Mouse (Mus musculus) left cerebral cortex, adult 2 months (tissue): Measurements from ENCODE around the gene Zan. TPM values are rescaled to one million over a fixed set of nuclear protein-coding genes. Genes with fewer than 3 reads are reported as not detected.

ENCODE experiments used
- DNase-seq, 2 experiments: peaks; one replicate each; pipeline ENCODE4 v3.0.0; 2021 to 2022; ENCODE audit warnings: low spot score in 2 of 2, mixed read lengths in 1 of 2; ENCODE audit errors: extremely low spot score in 1 of 2
- H3K27ac ChIP-seq: fragments of 200-600 bp; 2 replicates; pipeline ENCODE4 v1.8.1; 2022
- H3K4me3 ChIP-seq: fragments of 200-600 bp; 2 replicates; pipeline ENCODE4 v1.8.1; 2022
- CTCF ChIP-seq: fragments of 200-600 bp; IDR thresholded peaks from 2 replicates; pipeline ENCODE4 v1.8.1; 2022; ENCODE audit warnings: antibody characterized with exemption, mild to moderate bottlenecking, moderate library complexity
- intact Hi-C: fragments of 180-260 bp; cut with DNase I; formaldehyde crosslinking; loops from one replicate; pipeline ENCODE4 v1.15.1; 2025
- total RNA-seq, 2 experiments: library from RNA; stranded (reverse); gene quantifications; 2 replicates each; pipeline ENCODE4 v1.2.3; 2021

Zan gene
- total RNA-seq, 2 experiments from 2014 or later = 0.30 to 0.38 TPM

DNA sequence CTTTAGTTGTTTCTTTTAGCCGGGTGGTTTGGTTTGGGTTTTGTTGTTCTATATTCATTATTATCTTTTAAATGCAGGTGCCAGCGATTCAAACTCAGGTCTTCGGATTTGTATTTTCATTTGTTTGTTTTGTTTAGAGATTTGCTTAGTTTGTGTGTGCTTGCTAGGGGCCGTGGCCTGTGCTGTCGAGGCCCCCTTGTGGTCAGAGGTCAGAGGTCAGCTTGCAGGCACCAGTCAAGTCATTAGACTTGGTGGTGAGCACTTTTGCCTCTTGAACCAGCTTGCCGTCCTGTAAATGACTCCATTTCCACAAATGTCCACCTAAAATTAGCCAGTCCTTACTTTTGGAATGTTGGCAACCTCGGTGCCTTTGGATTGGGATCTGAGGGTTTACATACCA, 118.5 kb downstream of the Zan start:
- intact Hi-C loops = no loop called here
- TF ChIP-seq CTCF = peak; percentile 23
- no peak for DNase-seq
- Histone ChIP-seq H3K27ac (no peak overlapping the region), H3K4me3 (no peak overlapping the region)

DNA sequence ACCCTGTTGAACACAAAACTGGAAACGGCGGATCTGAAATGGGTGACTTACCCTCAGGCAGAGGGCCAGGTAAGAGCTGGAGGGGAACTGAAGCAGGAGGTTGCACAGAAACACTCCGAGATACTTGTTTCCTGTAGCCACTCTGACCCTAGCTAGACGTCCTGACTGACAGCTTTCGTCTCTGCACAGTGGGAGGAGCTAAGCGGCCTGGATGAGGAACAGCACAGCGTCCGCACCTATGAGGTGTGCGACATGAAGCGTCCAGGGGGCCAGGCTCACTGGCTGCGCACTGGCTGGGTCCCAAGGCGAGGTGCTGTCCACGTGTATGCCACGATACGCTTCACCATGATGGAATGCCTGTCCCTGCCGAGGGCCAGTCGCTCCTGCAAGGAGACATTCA, 122.8 kb downstream of the Zan start:
- intact Hi-C loops = no loop called here
- TF ChIP-seq CTCF = no peak
- H3K4me3 ChIP-seq = no peak overlapping the region
- DNase-seq = no peak
- H3K27ac ChIP-seq = no peak overlapping the region

DNA sequence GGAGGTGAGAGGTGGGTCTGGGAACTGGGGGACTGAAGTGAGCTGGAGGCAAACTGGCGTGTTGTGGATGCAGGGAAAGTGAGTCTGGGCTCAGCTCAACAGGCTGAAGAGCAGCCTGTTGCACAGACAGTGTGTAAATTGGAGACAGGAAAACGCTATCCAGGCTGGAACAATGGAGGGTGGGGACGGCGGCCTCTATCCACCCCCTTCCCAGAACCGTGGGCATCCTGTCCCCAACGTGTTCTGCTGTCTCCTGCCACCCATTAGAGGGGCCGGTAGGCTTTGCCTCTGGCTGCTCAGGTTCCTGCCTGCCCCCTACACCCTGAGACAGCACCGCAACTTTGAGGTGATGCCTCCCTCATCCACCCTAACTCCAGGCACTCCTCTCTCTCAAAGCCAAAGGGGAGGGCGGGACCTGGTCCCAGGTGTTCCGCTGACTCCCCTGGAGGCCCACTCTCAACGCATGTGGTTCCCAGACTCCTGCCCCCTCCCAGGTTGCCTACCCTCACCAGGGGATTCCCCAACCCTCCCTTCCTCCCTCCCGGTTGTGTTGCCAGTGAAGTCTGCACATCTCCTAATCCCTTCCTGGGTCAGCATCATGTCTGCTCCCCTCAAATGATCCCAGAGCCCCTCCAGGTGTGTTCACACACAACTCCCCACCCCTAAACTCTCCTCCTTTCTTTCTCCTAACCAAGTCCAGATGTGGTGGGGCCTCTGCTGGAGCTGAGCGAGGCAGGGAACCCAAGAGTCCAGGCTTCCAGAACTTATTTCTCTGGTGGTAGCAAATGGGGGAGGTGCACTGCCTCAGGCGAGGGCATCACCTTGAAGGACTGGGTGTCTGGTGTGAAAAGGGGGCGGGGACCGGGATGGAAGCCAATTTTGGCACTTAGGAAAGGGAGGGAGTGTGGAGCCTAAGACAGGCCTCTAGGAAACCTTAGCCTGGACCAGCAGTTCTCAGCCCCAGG, 124.6 kb downstream of the Zan start:
- TF ChIP-seq CTCF = no peak
- no peak overlapping the region for H3K4me3 ChIP-seq
- intact Hi-C loops = no loop called here
- DNase-seq = no peak
- H3K27ac ChIP-seq = no peak overlapping the region

DNA sequence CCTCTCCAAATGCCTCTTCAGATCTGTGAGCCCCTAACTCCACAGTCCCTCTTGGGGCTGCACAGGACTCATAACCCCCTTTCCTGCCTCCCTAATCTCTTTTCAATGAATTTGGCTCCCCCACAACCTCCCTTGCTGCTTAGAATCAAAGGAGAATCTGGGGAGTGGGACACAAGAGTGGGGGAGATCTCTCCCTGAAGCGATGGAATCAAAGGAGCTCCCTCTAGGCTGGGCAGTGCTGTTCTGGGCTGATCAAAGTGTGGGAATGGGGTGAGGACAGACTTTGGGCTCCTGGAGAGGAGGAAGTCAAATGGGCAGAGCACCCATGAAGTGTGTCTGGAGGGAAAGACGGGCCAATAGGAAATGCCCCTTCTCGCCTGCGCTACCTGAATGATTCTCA, 125.5 kb downstream of the Zan start:
- H3K27ac ChIP-seq = no peak overlapping the region
- no peak for TF ChIP-seq CTCF
- intact Hi-C loops = no loop called here
- no peak for DNase-seq
- H3K4me3 ChIP-seq = peak overlapping the region; percentile 53; the same call in 1 of the 2 replicates

DNA sequence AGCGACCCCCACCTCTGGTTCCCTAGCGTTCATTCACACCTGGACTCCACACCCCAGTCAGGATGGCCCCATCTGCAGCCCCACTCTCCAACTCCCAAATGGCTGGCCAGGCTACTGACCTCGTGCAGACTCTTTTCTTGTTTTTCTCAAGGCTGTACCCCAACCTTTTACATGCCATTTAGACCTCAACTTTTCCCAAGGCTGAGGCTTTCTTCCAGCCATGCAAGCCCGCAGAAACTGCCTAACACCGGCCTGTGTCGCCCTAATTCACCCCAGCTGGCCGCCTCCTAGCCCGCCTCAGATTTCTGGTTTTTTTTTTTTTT, 125.8 kb downstream of the Zan start:
- intact Hi-C loops = no loop called here
- no peak for TF ChIP-seq CTCF
- DNase-seq = no peak
- Histone ChIP-seq H3K27ac (no peak overlapping the region), H3K4me3 (peak overlapping the region; percentile 53)

DNA sequence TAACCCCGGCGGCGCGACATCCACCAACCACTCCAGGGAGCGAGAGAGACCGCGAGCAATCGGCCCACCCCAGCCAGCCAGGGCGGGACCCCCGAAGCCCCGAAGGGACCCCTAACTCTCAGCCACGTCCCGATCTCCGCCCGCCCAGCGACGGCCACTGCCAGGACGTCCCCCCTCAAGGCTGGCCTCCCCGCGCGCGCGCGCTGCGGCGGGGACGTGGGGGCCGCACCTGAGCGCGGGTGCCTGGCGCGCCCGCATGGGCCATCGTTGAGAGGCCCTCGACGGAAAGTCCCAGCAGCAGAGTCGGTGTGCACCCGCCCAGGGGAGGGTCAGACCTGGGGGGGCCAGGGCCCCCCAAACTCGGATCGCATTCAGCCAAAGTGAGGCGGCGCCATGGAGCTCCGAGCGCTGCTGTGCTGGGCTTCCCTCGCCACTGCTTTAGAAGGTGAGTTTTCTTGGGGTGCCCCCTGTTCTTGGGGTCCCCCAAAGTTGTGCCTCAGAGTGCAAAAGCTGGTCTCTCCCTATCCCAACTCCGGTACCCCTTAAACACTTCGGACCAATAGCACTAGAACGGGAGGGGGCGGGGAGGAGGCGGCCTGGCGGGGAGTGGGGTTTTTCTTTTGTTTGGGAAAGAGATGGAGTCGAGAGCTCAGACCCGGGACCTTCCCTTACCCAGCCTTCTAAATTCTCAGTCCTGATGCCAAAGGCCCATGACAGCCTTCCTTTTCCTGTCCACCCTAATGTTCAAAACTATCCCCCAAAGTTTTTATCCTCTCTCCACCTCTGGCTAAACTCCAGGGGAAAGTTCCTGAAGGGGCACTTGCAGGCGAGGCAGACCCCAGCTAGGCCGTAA, 126.4 kb downstream of the Zan start:
- no peak for TF ChIP-seq CTCF
- intact Hi-C loops = no loop called here
- Histone ChIP-seq H3K27ac (peak overlapping the region; percentile 66), H3K4me3 (peak overlapping the region; percentile 53)
- no peak for DNase-seq

DNA sequence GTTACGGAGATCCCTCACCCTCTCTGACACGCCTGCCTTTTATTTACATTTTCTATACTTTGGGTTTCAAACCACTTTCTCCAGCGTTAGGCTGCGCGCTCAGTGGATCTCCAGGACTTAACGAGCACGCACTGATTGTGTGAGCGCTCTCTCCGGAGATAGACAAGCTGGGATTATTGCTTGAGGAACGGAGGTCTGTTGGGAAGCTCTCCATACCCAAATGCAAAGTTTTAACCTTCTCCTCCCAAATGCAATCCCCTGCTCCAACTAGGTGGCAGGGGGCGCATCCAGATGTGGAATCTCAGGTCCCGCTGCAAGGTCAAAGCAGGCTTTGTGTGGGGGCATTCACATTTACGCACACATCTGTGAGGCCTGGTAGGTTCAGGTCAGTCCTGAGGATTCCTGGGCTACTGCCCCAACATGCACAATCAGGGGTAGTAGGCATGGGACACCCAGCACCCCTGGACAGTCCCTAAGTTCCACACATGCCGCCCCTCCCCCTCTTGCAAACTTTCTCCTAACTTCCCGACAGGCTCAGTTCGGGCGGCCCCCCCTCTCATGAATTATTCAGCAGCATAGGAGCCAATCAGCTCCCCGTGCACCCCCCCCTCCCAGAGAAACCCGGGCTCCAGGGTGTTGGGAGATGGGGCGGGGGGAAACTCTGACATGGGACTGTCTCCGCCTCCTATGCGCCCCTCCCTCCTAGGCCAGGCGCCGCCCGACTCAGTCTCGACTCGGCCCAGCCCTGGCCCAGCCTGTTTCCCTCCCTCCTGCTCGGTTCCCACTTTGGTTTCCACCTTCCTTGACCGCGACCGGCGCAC, 127.3 kb downstream of the Zan start, which contains the start of gene Ephb4:
TSS of gene Ephb4 (plus strand) at position 726 of the 821 bp plus-strand sequence.
- TF ChIP-seq CTCF = no peak; the same call in 1 of the 2 replicates
- DNase-seq = peak; percentile 37 to 63
- Histone ChIP-seq H3K27ac (peak within 1 kb of the TSS; percentile 66), H3K4me3 (peak within 1 kb of the TSS; percentile 53)
- intact Hi-C loops = no loop called here

DNA sequence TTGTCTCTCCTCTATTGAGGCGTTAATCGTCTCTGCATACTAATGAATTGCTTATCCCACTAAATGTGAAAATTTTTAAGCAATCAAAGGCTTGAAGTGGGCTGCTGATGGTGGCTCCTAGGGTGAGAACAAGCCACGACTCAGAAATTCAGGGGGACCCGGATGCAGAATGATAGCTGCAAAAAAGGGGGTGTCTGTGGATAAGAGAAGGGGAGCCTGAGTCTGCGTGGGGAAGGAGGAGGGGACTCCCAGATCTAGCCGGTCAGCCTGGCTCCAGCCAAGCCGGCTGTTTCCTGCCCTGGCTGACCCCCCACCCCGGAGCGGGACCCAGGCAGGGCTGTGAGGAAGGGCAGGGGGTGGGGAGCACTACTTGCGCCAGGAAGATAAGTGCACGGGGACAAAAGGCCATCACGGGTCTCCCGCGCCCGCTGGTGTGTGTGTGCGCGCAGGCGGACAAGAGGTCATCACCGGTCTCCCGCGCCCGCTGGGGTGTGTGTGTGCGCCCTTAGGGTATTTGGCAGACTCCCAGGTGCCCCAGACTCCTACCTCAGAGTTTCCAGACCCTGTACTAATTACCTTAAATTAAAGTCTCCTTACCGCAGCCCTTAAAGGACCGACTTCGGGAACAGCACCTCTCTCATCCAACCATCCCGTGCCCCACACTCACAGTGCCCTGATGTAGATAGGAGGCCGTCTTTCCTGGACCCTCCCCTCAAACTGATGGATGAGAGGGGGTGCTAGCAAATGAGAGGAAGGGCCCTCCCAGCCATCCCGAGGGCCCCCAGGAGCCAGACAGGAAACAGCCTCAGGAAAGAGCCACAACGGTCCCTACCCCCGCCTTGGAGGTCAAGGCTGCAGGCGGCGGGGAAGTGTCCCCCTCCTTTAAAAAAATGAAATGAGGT, 128.1 kb downstream of the Zan start:
- intact Hi-C loops = no loop called here
- Histone ChIP-seq H3K4me3 (peak overlapping the region; percentile 53), H3K27ac (no peak overlapping the region)
- no peak for TF ChIP-seq CTCF
- no peak for DNase-seq

DNA sequence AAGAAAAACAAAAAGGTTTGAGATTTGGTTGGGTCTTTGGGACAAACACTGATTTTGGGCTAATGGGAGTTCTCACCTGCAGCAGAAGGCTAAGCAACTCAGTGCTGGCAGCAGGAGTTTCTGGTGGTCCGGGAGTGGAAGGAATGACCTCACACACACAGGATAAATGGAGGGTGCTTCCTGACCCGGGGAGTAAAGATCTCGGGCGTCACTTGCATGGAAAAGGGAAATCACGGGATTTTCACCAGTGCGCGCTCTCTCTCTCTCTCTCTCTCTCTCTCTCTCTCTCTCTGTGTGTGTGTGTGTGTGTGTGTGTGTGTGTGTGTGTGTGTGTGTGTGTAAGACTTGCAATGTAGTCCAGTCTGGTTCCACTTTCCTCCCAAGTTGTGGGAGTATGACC, 129.0 kb downstream of the Zan start:
- intact Hi-C loops = no loop called here
- no peak for TF ChIP-seq CTCF
- no peak for DNase-seq
- H3K4me3 ChIP-seq = no peak overlapping the region
- H3K27ac ChIP-seq = no peak overlapping the region

DNA sequence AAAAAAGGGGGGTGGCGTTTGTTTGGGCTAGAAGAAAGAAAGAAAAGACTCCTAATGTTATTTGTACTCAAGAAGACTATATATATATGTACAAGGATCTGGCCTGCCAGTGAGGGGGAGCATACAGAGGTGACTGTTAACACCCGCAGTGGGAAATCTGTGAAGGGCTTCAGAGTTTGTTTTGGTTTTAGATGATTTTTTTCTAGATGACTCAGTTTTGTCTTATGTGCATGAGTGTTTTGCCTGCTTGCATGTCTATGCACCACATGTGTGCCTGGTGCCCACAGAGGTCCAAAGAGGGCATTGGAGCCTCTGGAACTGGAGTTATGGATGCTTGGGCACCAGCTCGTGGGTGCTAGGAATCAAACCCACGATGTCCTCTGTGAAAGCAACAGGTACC, 129.9 kb downstream of the Zan start:
- Histone ChIP-seq H3K4me3 (no peak overlapping the region), H3K27ac (no peak overlapping the region)
- DNase-seq = no peak
- intact Hi-C loops = no loop called here
- no peak for TF ChIP-seq CTCF

DNA sequence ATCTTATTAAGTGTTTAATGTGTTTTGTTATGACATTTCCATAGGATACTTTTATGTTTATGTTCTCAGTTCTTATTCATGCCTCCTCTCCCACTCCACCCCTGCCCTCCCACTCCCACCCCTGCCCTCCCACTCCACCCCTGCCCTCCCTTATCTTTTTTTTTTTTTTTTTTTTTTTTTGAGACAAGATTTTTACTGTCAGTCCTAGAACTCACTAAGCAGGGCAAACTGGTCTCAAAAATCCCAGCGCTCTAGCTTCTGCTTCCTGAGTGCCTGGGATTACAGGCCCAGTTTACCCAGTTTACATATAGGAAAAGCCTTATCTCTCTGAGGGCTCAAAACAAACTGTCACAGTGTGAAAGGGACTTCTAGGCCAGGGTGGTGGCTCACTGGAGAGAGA, 130.5 kb downstream of the Zan start:
- TF ChIP-seq CTCF = no peak
- H3K27ac ChIP-seq = no peak overlapping the region
- no peak overlapping the region for H3K4me3 ChIP-seq
- intact Hi-C loops = no loop called here
- no peak for DNase-seq
